Mouse (Mus musculus): Measurements from ENCODE around the gene Aqp6.

Gene Aqp6

GRCm38 (mm10) chr15:99608382-99609125, 7.4 kb downstream of the Aqp6 start:
- Histone ChIP-seq H3K36me3 (ENCODE audit: control insufficient read depth, insufficient read depth, low read length, poor library complexity, severe bottlenecking) (no peaks in the 10 kb centered on the region), H3K27me3 (ENCODE audit: control insufficient read depth, insufficient read depth, low read length, poor library complexity, severe bottlenecking) (no peaks in the 10 kb centered on the region)
- no peak for DNase-seq (ENCODE audit: low read depth, low spot score)

GRCm38 (mm10) chr15:99611563-99611962, 10.4 kb downstream of the Aqp6 start:
- Histone ChIP-seq H3K36me3 (ENCODE audit: control insufficient read depth, insufficient read depth, low read length, poor library complexity, severe bottlenecking) (no peaks in the 10 kb centered on the region), H3K27me3 (ENCODE audit: control insufficient read depth, insufficient read depth, low read length, poor library complexity, severe bottlenecking) (no peaks in the 10 kb centered on the region; the same call in 1 of the 2 replicates)
- DNase-seq (ENCODE audit: low read depth, low spot score) = no peak

GRCm38 (mm10) chr15:99614273-99614672, 13.1 kb downstream of the Aqp6 start:
- Histone ChIP-seq H3K27me3 (ENCODE audit: control insufficient read depth, insufficient read depth, low read length, poor library complexity, severe bottlenecking) (no peaks in the 10 kb centered on the region; the same call in 1 of the 2 replicates), H3K36me3 (ENCODE audit: control insufficient read depth, insufficient read depth, low read length, poor library complexity, severe bottlenecking) (no peaks in the 10 kb centered on the region)
- no peak for DNase-seq (ENCODE audit: low read depth, low spot score)

- no peak for DNase-seq (ENCODE audit: low read depth, low spot score)
- no peaks in the 10 kb centered on the region; the same call in 1 of the 2 replicates for H3K27me3 ChIP-seq (ENCODE audit: control insufficient read depth, insufficient read depth, low read length, poor library complexity, severe bottlenecking)
- no peaks in the 10 kb centered on the region for H3K36me3 ChIP-seq (ENCODE audit: control insufficient read depth, insufficient read depth, low read length, poor library complexity, severe bottlenecking)
Observed at GRCm38 (mm10) chr15:99614753-99615152, 13.6 kb downstream of the Aqp6 start.

- Histone ChIP-seq H3K27me3 (ENCODE audit: control insufficient read depth, insufficient read depth, low read length, poor library complexity, severe bottlenecking) (no peaks in the 10 kb centered on the region; the same call in 1 of the 2 replicates), H3K36me3 (ENCODE audit: control insufficient read depth, insufficient read depth, low read length, poor library complexity, severe bottlenecking) (no peaks in the 10 kb centered on the region)
- no peak for DNase-seq (ENCODE audit: low read depth, low spot score)
Observed at GRCm38 (mm10) chr15:99615246-99615645, 14.0 kb downstream of the Aqp6 start.

GRCm38 (mm10) chr15:99618595-99618994, 17.4 kb downstream of the Aqp6 start:
- H3K27me3 ChIP-seq (ENCODE audit: control insufficient read depth, insufficient read depth, low read length, poor library complexity, severe bottlenecking) = no peaks in the 10 kb centered on the region; the same call in 1 of the 2 replicates
- H3K36me3 ChIP-seq (ENCODE audit: control insufficient read depth, insufficient read depth, low read length, poor library complexity, severe bottlenecking) = no peaks in the 10 kb centered on the region
- no peak for DNase-seq (ENCODE audit: low read depth, low spot score)

GRCm38 (mm10) chr15:99619821-99620220, 18.6 kb downstream of the Aqp6 start:
- Histone ChIP-seq H3K27me3 (ENCODE audit: control insufficient read depth, insufficient read depth, low read length, poor library complexity, severe bottlenecking) (no peaks in the 10 kb centered on the region; the same call in 1 of the 2 replicates), H3K36me3 (ENCODE audit: control insufficient read depth, insufficient read depth, low read length, poor library complexity, severe bottlenecking) (no peaks in the 10 kb centered on the region)
- DNase-seq (ENCODE audit: low read depth, low spot score) = no peak

- Histone ChIP-seq H3K27me3 (ENCODE audit: control insufficient read depth, insufficient read depth, low read length, poor library complexity, severe bottlenecking) (no peaks in the 10 kb centered on the region), H3K36me3 (ENCODE audit: control insufficient read depth, insufficient read depth, low read length, poor library complexity, severe bottlenecking) (0 out of 2 replicates have a peak, but pooled peaks cover 2% of the 10 kb centered on the region)
- DNase-seq (ENCODE audit: low read depth, low spot score) = no peak
Observed at GRCm38 (mm10) chr15:99622063-99622462, 20.9 kb downstream of the Aqp6 start.

- peak; percentile 42 for DNase-seq (ENCODE audit: low read depth, low spot score)
- H3K27me3 ChIP-seq (ENCODE audit: control insufficient read depth, insufficient read depth, low read length, poor library complexity, severe bottlenecking) = no peaks in the 10 kb centered on the region
- no peaks in the 10 kb centered on the region; the same call in 1 of the 2 replicates for H3K36me3 ChIP-seq (ENCODE audit: control insufficient read depth, insufficient read depth, low read length, poor library complexity, severe bottlenecking)
Observed at GRCm38 (mm10) chr15:99631618-99632017, 30.4 kb downstream of the Aqp6 start.

GRCm38 (mm10) chr15:99634702-99635101, 33.5 kb downstream of the Aqp6 start:
- Histone ChIP-seq H3K36me3 (ENCODE audit: control insufficient read depth, insufficient read depth, low read length, poor library complexity, severe bottlenecking) (no peaks in the 10 kb centered on the region; the same call in 1 of the 2 replicates), H3K27me3 (ENCODE audit: control insufficient read depth, insufficient read depth, low read length, poor library complexity, severe bottlenecking) (no peaks in the 10 kb centered on the region)
- no peak for DNase-seq (ENCODE audit: low read depth, low spot score)

GRCm38 (mm10) chr15:99637405-99638123, 36.4 kb downstream of the Aqp6 start:
- DNase-seq (ENCODE audit: low read depth, low spot score) = no peak
- no peaks in the 10 kb centered on the region; the same call in 1 of the 2 replicates for H3K36me3 ChIP-seq (ENCODE audit: control insufficient read depth, insufficient read depth, low read length, poor library complexity, severe bottlenecking)
- no peaks in the 10 kb centered on the region for H3K27me3 ChIP-seq (ENCODE audit: control insufficient read depth, insufficient read depth, low read length, poor library complexity, severe bottlenecking)

- Histone ChIP-seq H3K36me3 (ENCODE audit: control insufficient read depth, insufficient read depth, low read length, poor library complexity, severe bottlenecking) (no peaks in the 10 kb centered on the region; the same call in 1 of the 2 replicates), H3K27me3 (ENCODE audit: control insufficient read depth, insufficient read depth, low read length, poor library complexity, severe bottlenecking) (no peaks in the 10 kb centered on the region)
- DNase-seq (ENCODE audit: low read depth, low spot score) = no peak
Observed at GRCm38 (mm10) chr15:99638124-99638485, 36.9 kb downstream of the Aqp6 start.

- Histone ChIP-seq H3K36me3 (ENCODE audit: control insufficient read depth, insufficient read depth, low read length, poor library complexity, severe bottlenecking) (no peaks in the 10 kb centered on the region), H3K27me3 (ENCODE audit: control insufficient read depth, insufficient read depth, low read length, poor library complexity, severe bottlenecking) (no peaks in the 10 kb centered on the region)
- DNase-seq (ENCODE audit: low read depth, low spot score) = no peak
Observed at GRCm38 (mm10) chr15:99642622-99643021, 41.4 kb downstream of the Aqp6 start.

GRCm38 (mm10) chr15:99643832-99644231, 42.6 kb downstream of the Aqp6 start:
- Histone ChIP-seq H3K27me3 (ENCODE audit: control insufficient read depth, insufficient read depth, low read length, poor library complexity, severe bottlenecking) (no peaks in the 10 kb centered on the region), H3K36me3 (ENCODE audit: control insufficient read depth, insufficient read depth, low read length, poor library complexity, severe bottlenecking) (no peaks in the 10 kb centered on the region)
- no peak for DNase-seq (ENCODE audit: low read depth, low spot score)

- no peaks in the 10 kb centered on the region for H3K27me3 ChIP-seq (ENCODE audit: control insufficient read depth, insufficient read depth, low read length, poor library complexity, severe bottlenecking)
- DNase-seq (ENCODE audit: low read depth, low spot score) = peak; percentile 32
- no peaks in the 10 kb centered on the region for H3K36me3 ChIP-seq (ENCODE audit: control insufficient read depth, insufficient read depth, low read length, poor library complexity, severe bottlenecking)
Observed at GRCm38 (mm10) chr15:99644776-99645175, 43.6 kb downstream of the Aqp6 start.
